Mouse (Mus musculus): ENCODE measurements around the gene Rps13. TPM values are rescaled to one million over a fixed set of nuclear protein-coding genes. Genes with fewer than 3 reads are reported as not detected.
A peak's percentile ranks its signal among the peaks of the same experiment; 100 is the strongest.

The Rps13 gene
- polyA plus RNA-seq, 1 experiment from 2014 or later: 427 TPM

- no peak overlapping the region for H3K4me2 ChIP-seq (ENCODE audit: low read depth, low read length)
- ATAC-seq (replicated peaks; ENCODE audit: extremely low read depth, insufficient read depth, low FRiP score): peak; percentile 86
- peak overlapping the region; percentile 90 for H3K27ac ChIP-seq (ENCODE audit: low read length)
- no peaks in the 10 kb centered on the region for H3K27me3 ChIP-seq (ENCODE audit: control insufficient read depth, insufficient read depth, low read length)
- H3K9me3 ChIP-seq (replicated peaks; ENCODE audit: control insufficient read depth, low read length): no peaks in the 10 kb centered on the region
- no peak overlapping the region for H3K4me3 ChIP-seq (ENCODE audit: low read length)
- 35% methylated on average over 12 of the region's 12 CpGs for WGBS
- peaks cover 28% of the 10 kb centered on the region for H3K4me1 ChIP-seq (ENCODE audit: control insufficient read depth, insufficient read depth, low read length)
- no peaks in the 10 kb centered on the region for H3K36me3 ChIP-seq (ENCODE audit: control insufficient read depth, insufficient read depth)
- H3K9ac ChIP-seq (ENCODE audit: low read length): peak overlapping the region; percentile 18; the same call in 1 of the 2 replicates
These were observed 47.8 kb downstream of the Rps13 start for GRCm38 (mm10) chr7:116286173-116286572.

- no peak for ATAC-seq (replicated peaks; ENCODE audit: extremely low read depth, insufficient read depth, low FRiP score)
- Histone ChIP-seq H3K9ac (ENCODE audit: low read length) (no peak overlapping the region), H3K36me3 (ENCODE audit: control insufficient read depth, insufficient read depth) (no peaks in the 10 kb centered on the region), H3K27ac (ENCODE audit: low read length) (no peak overlapping the region), H3K9me3 (replicated peaks; ENCODE audit: control insufficient read depth, low read length) (no peaks in the 10 kb centered on the region), H3K4me1 (ENCODE audit: control insufficient read depth, insufficient read depth, low read length) (peaks cover 22% of the 10 kb centered on the region), H3K4me2 (ENCODE audit: low read depth, low read length) (no peak overlapping the region), H3K27me3 (ENCODE audit: control insufficient read depth, insufficient read depth, low read length) (no peaks in the 10 kb centered on the region), H3K4me3 (ENCODE audit: low read length) (no peak overlapping the region)
- 81% methylated on average over 1 of the region's 1 CpGs for WGBS
These were observed 48.8 kb downstream of the Rps13 start for GRCm38 (mm10) chr7:116285216-116285615.

- Histone ChIP-seq H3K9me3 (replicated peaks; ENCODE audit: control insufficient read depth, low read length) (no peaks in the 10 kb centered on the region), H3K36me3 (ENCODE audit: control insufficient read depth, insufficient read depth) (no peaks in the 10 kb centered on the region), H3K27me3 (ENCODE audit: control insufficient read depth, insufficient read depth, low read length) (no peaks in the 10 kb centered on the region), H3K27ac (ENCODE audit: low read length) (no peak overlapping the region), H3K4me1 (ENCODE audit: control insufficient read depth, insufficient read depth, low read length) (peaks cover 17% of the 10 kb centered on the region), H3K4me3 (ENCODE audit: low read length) (no peak overlapping the region), H3K9ac (ENCODE audit: low read length) (no peak overlapping the region), H3K4me2 (ENCODE audit: low read depth, low read length) (no peak overlapping the region)
- 60% methylated on average over 11 of the region's 11 CpGs for WGBS
- ATAC-seq (replicated peaks; ENCODE audit: extremely low read depth, insufficient read depth, low FRiP score): no peak
These were observed 51.2 kb downstream of the Rps13 start for GRCm38 (mm10) chr7:116282755-116283154.

Other genes starting within 250 kb of the Rps13 start
- 0.70 and 1.6 TPM in 2 replicates for gene Gm4353, start 249.6 kb downstream of the Rps13 start, polyA plus RNA-seq (2015; fragmentation: Nextera tagmentation; extraction: Ambion mirVana)
- 40.9 and 44.5 TPM in 2 replicates for gene Plekha7, start 25.8 kb downstream of the Rps13 start, polyA plus RNA-seq (2015; fragmentation: Nextera tagmentation; extraction: Ambion mirVana)
- gene Pik3c2a, start 109.3 kb upstream of the Rps13 start, polyA plus RNA-seq (2015; fragmentation: Nextera tagmentation; extraction: Ambion mirVana): 14.3 and 15.6 TPM in 2 replicates
- 7.8 and 8.4 TPM in 2 replicates for gene Nucb2, start 170.2 kb upstream of the Rps13 start, polyA plus RNA-seq (2015; fragmentation: Nextera tagmentation; extraction: Ambion mirVana)

Measured in heart, embryonic 16.5 days (tissue).